Mouse (Mus musculus) cerebellum, postnatal 36 days (tissue): ENCODE data around the gene Scn10a.
A peak's percentile ranks its signal among the peaks of the same experiment; 100 is the strongest.

ENCODE experiments used
- DNase-seq, 2 experiments: peaks; one replicate each; pipeline ENCODE4 v3.0.0; 2021 to 2022; ENCODE audit warnings: mixed read lengths in 2 of 2

Gene Scn10a

DNA sequence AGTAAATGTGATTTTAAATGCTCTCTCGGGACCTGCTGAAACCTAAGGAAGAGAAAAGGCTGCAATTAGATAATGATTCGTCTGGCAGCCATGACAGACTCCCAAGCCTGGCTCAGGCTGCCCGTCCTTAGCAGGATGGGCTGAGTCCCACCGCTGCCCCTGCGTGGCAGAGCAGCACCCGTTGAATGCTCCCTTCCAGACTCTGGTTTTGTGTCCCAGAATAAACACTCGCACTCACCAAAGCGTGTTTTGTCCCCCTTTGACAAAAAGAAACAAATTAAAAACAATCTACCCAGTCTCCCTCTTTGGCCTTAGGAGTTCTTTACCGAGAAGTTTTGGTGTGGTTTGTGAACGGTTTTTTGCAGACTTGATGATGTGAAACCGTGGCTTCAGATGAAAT lies at the start of gene Scn10a:
Gene Scn10a (minus strand): TSS at position 101 of the 400 bp plus-strand sequence.
- no peak for DNase-seq

DNA sequence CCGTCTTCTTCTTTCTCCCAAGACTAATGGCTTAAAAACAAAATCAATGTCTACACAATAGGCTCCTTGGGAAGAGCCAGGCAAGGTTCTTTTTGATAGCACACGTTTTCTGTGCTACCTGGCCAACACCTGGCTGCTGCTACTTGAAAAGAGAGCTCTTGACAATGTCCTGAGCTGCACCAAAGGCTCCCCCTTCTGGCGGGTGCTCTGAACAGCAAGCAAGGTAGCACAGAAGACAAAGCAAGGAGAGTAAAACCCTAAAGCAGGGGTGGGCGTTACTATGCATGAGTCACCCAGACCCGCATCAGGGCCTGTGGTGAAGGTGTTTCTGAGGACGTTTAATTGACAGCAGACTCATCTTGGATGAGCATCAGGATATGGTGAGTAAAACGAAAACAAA lies 49.5 kb upstream of the Scn10a start:
- DNase-seq: peak; percentile 3 to 6

DNA sequence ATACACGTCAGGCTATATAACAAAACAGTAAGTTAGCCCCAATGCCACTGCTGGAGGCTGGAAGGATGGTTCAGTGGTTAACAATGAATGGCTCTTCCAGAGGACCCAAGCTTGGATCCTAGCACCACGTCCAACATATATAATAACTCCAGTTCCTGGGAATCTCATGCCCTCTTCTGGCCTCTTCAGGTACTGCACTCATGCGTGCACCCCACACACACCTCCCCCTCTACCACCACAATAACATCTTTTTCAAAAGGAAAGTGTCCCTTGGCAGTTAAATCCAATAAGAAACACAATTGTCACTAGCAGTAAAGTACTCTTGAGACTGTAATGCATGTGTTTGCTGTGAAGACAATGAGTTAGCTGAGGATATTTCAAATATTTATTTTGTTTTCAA lies 41.1 kb upstream of the Scn10a start:
- DNase-seq: no peak

DNA sequence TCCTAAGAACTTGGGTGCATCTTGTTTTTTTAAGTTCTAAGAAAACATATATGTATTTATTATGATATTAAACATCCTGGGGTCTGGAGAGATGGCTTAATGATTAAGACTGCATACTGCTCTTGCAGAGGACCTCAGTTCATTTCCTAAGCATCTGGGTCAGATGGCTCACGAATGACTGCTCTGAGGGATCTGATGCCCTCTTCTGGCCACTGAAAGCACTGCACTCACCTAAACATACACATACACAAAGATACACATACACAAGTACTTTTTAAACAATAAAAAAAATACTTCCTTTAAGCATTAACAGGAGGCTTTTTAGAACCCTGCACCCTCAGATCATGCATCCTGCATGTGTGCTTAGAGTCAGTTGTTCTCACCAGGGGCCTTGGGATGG lies 40.3 kb upstream of the Scn10a start:
- no peak for DNase-seq

DNA sequence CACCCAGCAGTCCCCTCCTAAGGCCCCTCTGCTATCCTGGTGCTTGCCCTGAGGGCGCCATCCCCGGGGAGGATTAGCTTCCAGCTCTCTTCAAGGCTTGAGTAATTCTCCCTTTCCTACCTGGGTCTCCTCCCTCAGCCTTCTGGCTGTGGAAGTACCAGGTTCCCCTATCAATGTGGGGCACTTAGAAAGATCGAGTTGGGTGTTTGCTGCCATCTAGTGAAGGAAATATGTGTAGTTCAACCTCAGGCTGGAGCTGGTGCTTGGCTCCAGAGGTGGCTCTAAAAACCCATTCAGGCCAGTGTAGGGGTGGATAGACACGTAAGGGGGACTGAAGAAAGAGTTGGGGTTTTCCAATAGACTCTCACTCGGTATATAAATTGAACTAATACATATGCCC lies 32.4 kb upstream of the Scn10a start:
- DNase-seq: peak in 1 of 2 experiments; percentile 2

DNA sequence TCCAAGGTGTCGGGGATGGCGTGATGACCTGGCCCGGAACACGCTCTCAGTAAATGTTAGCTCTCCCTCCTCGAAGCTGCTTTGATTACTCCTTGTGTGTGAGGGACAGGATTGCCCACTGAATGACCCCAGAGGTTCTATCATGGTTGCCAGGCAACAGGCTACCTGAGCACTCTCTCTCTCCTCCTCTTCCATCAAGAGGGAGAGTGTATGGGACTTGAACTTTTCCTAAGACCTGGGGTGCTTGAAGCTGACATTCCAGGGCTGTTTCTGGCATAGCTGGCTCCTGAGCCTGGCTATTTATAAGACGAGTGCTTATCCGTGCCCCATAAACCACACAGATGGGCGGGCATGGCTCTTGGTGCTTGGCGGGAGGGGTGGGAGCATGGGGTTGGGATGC lies 30.0 kb upstream of the Scn10a start:
- DNase-seq: no peak

DNA sequence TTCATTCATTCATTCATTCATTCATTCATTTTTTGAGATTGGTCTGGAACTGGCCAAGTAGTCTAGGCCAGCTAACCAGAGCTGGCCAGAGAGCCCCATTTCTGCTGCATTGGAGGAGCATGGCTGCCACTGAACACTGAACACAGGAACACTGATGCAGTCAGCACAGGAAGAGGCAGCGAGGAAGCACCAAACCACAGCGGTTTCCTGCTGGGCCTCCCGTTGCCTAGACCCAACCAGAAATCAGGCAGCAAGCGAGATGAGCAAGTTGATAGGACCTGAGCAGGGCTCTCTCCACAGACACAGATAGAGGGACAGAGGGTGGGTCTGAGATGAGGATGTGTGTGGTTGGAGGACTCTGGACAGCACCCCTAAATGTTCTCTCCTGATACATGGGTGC lies 24.8 kb upstream of the Scn10a start:
- no peak for DNase-seq

DNA sequence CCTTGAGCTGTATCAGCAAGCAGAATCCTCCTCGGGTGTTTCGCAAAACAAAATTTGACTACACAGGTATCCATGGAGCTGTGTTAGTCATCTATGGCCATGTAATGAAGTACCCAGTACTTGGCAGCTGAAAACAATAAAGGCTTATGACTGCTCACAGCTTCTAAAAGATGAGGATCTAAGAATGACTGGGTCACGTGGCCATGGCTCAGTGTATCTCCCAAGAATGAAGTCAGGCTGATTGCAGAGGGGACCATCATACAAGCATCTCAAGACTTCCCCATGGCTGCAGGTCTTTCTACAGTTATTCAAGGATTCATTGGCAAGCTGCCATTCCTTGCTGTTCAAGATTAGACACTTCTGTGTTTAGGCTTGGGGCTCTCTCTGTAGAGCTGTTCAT lies 24.2 kb upstream of the Scn10a start:
- DNase-seq: no peak

DNA sequence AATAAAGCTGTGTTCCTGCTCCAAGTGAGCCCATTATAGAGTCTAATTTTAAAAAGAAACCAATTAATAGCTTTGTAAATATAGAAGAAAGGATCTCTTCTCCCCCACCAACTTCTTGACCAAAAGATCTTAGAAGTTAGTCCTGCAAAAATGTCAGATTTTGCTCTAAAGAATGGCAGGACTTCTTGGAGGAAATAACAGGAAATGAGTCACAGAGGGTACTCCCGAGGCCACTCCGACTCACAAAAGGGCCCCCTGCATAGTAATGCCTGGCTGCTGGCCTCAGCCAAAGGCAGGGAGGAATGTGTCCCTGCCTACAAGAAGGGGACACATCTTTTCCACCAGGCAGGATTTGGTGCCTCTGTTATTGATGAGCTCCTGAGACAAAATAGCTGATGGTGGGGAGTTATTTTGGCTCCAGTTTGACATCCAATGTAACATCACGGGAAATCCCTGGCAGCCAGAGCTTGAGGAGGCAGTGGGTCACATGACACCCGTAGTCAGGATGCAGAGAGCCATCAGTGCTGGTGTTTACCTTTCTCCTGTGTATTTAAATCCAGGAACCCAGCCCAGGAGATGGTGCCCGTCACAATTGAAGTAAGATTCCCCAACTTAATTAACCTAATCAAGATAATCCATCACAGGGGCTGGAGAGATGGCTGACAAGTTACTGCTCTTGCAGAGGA lies 22.1 kb upstream of the Scn10a start:
- DNase-seq: no peak

DNA sequence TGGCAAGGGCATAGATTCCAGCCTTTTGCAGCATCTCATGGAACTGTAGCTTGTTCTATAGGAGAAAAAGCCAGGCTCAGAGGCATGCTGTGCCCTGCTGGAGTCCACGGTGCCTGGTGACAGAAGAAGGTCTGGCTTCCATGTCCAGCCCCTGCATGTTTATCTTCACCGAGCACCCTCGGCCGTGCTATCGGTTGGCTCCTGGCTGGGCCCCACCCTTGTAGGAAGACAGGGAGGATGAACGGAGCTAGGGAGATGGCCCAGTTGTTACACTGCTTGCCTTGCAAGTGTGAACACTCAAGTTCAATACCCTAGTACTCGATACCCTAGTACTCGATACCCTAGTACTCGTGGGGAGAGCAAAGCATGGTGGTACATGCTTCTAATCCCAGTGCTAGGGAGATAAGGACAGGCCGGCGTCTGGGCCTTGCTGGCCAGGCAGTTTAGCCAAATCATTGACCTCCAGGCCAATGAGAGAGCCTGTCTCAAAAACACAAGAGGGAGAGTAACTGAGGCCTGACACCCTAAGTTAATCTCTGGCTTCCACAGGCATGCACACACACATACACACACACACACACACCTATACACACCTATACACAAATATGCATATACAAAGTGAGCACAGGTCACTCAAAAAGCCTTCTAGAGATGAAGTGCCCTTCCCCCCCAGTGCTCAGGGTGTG lies 9.4 kb upstream of the Scn10a start:
- DNase-seq: no peak

DNA sequence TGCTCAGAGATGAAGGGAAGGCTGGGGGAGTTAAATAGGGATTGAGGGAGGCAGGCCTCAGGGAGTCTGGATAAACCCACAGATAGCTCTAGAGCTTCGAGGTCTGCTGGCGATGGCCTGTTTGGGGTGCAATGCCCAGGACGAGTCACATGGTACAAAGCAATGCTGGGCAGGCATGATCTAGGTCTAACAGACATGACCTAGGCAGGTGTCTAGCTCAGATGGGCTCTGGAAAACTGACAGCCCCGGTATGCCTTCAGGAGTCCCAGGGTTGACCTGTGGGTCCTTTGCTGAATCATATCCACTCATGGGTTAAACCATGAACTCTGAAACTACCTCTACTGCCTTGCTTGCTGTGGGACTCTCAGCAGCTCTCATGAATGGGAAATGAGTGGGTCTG lies 7.9 kb upstream of the Scn10a start:
- DNase-seq: no peak

DNA sequence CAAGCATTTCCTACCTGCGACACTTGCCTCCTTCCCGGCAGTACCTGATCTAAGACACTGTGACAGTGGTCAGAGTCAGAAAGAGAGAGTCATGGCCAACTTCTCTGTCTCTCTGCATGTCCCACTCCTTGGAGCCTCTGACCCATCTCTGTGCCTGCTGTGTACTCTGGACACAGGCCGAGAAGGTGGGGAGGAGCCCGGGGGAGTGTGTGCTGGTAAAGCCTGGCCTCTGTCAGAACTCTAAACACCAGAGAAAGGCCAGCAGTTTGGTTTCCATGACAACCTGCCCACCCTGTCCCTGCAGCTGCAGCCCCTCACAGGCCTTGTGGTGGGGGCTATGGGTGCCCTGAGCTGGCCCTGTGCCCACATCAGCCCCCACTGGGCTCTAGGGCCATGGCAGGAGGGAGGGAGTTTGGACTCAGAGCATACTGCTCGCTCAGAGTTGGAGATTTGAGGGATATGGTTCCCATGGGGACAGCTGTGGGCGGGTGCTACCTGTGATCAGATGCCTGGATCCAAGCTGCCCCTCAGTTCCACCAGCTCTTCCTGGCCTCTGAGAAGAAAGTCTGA lies 6.3 kb upstream of the Scn10a start:
- DNase-seq: no peak

DNA sequence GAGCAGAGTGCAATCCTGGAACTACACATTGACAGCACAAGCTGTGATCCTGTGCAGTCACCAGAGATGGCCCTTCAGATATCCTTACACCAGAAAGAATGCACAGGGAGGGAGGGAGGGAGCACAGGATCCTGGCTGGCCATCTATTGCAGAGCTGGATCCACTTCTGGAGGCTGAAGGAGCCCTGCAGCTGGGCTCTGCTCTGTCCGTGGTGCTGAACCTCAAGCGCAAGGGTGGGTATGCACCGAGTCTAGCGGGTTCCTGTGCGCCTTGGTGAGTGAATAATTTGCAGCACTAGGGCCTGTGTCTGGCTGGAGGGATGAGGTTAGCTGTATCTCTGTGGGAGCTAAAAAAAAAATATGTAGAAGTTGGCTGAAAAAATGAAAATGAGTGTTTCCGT lies 12.4 kb downstream of the Scn10a start:
- no peak for DNase-seq

DNA sequence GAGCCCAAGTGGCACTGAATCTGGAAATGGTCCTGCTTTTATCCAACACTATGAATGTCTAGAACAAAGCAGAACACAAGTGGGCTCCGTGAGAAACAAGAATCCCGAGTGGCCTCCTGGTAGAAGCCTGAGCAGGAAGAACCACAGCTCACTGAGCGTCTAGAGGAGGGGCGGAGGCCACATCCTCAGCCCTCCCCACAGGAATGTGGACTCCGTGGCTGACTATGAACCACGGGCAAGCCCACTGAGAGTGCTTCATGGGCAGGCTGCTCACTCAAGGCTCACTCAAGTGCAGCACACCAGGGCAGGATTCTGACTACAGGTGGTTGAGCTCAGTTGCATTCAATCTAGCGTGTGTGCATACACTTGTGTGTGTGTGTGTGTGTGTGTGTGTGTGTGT lies 27.6 kb downstream of the Scn10a start:
- no peak for DNase-seq

DNA sequence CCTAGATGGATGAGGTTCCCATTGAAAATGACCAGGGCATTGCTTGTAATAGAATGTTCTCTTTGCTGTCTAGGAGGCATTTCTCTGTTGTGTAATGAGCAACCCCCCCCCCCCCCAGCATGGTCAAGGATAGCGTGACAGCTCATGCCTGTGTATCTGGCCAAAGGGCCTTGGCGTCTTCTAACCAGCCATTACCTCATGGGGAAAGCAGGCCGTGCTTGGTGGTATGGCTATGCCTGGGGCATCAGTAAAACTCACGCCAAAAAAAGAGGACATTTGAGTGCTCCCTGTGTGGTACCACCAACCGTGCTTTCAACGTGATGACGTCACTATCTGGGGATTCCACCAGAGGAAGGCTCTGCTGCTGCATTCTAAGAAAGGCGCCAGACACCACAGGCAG lies 28.1 kb downstream of the Scn10a start:
- no peak for DNase-seq

DNA sequence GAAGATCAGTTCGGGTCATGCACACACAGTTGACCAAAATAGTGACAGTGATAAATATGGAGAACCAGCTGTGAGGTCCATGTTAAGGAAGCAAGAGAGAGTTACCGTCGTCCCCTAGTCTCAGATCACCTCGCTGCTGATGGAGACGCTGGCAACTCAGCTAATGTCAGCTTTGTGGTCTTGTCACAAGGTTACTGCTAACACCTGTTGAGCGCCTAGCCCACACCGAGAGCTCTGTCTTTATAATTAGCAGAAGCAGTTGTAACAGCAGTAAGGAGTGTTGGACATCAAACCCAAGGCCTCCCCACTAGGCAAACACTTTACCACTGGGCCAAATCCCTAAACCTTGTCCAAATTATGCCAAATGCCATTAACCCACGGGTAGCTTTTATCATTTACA lies 31.2 kb downstream of the Scn10a start:
- DNase-seq: no peak

DNA sequence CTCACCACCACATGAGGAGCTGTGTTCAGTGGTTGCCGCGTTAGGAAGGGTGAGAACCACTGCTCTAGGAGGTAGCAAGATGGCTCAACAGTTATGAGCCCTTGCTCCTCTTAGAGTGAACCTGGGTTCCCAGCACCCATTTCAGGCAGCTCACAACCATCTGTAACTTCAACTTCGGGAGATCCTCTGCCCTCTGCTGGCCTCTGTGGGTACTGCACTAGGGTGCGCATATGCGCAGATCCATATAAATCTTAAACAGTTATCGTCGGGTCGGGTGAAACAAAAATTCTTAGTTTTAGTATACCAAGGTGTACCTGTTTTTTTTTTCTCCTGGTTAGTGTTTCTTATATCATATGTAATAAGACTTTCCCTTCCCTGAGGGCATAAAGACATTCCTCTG lies 32.9 kb downstream of the Scn10a start:
- no peak for DNase-seq

DNA sequence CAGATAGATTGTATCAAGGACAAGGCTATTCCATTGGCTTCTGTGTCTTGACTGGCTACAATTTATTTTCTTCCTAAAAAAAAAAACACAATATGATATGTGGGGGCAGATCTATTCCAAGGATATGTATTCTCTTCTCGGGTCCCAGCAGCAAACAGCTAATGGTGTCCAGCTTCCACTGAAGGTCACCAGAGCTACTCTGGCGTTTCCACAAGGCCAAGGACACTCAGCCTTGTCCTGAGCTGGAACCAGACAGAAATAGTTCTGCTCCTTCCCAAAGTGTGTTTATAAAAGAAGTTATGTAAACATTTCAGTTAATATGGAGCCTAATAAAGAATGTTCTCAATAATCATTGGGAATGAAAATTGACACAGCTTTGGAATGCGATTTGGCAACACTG lies 38.2 kb downstream of the Scn10a start:
- DNase-seq: no peak

DNA sequence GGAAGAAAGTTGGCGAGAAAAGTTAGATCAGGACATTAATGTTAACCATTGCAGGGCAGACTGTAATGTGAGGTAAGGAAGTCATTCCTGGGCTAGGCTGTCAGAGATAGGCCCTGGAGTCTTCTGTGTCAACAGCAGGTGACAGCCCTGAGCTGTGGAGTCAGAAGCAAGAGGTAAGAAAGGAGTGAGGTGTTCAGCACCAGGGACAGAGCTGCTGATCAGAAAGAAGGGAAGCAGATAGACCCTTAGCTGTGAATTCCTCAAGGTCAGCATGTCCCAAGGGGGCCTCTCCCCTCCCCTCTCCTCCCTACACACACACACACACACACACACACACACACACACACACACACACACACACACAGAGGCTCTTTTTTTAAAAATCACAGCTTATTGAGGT lies 55.0 kb downstream of the Scn10a start:
- DNase-seq: no peak

DNA sequence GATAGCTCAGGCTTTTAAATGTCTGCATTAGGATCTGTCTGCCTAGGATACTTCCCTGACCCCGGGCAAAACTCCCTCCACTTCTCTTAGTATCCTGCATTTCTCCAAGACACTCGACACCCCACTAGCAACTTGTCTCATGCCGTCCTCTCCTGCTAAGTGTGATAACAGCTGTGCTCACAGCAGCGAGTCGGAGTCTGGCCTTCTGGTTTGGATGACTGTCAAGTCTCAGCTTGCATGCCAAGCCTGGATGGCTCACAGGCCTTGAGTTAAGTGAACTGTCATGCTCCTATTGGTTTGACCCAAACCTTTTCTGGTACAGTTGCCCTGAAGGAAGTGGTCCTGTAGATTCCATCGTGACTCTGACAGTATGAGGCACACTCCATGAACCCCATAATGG lies 63.0 kb downstream of the Scn10a start:
- DNase-seq: peak; percentile 25 to 28

DNA sequence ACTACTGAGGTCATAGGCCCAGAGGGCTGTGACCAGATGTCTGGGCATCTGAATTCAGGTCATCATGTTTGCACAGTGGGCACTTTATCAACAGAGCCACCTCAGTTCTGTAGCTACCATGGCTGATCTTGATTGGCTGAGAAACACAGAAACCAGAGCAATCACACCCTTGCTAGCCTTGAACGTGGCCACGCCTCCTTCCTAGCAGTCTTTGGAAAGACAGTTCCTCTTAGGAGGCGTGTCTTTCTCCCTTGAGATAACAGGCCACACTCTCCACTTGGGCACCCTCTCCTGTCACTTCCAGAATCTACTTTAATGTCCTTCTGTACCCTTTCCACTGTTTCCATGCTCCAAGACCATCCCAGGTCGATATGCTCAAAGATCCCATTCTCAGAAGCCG lies 65.4 kb downstream of the Scn10a start:
- DNase-seq: no peak

DNA sequence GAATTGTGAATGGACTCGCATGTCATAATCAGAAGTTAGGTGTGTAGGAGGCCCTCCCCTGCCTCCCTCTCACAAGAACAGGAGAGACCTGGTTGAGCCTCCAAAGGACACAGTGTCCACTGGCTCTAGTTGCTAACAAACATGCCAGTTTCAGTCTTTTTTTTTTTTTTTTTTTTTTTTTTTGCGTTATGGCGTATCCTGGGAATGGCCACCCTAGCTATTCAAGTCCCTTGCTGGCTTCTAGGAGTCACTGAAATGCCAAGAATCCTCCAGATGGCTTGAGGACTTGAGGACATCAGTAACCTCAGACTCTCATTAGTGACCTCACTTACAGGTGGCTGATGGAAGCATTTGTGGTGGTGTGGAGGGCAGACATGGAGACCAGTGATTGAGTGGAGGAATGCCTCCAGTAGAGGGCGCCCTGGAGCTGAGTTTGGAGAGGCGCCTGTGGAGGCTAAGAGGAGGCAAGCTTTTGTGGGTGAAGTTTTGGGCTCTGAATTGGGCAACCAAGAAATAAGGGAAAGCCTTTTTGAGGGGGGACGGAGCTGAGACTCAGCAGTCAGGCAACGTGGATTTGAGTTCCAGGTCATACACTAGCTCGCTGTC lies 72.1 kb downstream of the Scn10a start:
- DNase-seq: peak; percentile 53 to 58

DNA sequence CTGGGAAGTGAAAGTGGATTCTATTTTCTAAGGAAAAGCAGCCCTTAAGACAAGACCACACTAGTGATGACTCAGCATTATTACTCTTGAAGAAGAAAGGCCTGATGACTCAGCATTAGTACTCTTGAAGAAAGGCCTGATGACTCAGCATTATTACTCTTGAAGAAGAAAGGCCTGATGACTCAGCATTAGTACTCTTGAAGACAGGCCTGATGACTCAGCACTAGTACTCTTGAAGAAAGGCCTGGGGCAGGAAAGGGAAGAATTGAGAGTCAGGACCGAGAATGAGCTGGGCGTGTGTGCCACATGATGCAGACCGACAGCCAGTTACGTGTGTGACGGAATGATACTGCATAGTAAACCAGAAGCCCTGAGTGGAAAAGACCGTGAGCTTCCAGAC lies 77.1 kb downstream of the Scn10a start:
- DNase-seq: no peak

DNA sequence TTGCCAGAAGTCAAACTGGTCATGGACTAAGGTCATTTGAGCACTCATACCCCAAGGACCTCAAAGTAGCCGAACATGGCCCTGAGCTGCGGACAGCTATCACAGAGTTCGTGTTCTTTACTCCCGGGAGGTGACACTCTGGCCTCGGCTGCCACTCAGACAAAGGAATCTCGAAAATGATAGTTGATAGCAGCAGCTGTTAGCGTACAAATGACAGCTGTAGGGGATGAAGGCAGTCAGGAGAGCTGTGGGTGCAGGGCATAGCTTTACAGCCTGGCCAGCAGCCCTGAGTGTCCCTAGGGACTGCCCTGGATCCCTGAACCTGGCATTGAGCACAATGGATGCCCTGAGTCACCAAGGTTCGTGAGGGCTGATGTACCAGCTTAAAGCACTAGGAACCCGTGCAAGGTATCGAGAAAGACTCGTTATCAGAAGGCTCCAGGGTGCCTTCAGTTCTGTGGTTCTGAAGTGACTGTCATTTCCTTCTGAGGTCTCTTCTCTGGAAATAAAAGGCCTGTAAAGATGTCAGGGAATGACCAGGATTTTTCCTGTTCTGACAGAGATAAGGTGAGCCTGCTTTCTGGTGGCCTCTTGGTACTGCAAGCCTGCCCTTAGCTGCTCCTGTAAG lies 84.8 kb downstream of the Scn10a start:
- DNase-seq: peak in 1 of 2 experiments; percentile 5
